Comparison of ENCODE assay signal across 8 mouse cellular contexts in genomic region chr11:70687601-70688199, GRCm38 (mm10). TPM values are rescaled to one million over a fixed set of nuclear protein-coding genes. Genes with fewer than 3 reads are reported as not detected.
DNase-seq lines count a peak whose midpoint lies in the region; ATAC-seq and TF ChIP-seq lines count a peak whose summit lies in the region.

Gene Camta2, minus strand, starts transcription at chr11:70688105.

- peaks cover 29% of the 10 kb centered on the region for H3K4me1 ChIP-seq in forebrain, embryonic 13.5 days
- peaks cover 20% of the 10 kb centered on the region for H3K4me1 ChIP-seq in heart, postnatal 0 days (ENCODE audit: control insufficient read depth, insufficient read depth)
- peaks cover 12% of the 10 kb centered on the region; the same call in 1 of the 2 replicates for H3K4me1 ChIP-seq in lung, adult 2 months (ENCODE audit: control insufficient read depth, insufficient read depth, low read length)
- H3K4me1 ChIP-seq in thymus, adult 2 months (replicated peaks; ENCODE audit: control insufficient read depth, insufficient read depth, low read length): peaks cover 10% of the 10 kb centered on the region

- H3K27ac ChIP-seq in forebrain, embryonic 13.5 days: peak within 1 kb of the TSS; percentile 85
- peak within 1 kb of the TSS; percentile 82 for H3K27ac ChIP-seq in heart, postnatal 0 days (ENCODE audit: low read depth)
- peak within 1 kb of the TSS; percentile 13; the same call in 1 of the 2 replicates for H3K27ac ChIP-seq in thymus, adult 2 months (ENCODE audit: control insufficient read depth, insufficient read depth, low read length)

- no peaks in the 10 kb centered on the region for H3K9me3 ChIP-seq in forebrain, embryonic 13.5 days (replicated peaks)
- no peaks in the 10 kb centered on the region for H3K9me3 ChIP-seq in heart, postnatal 0 days (replicated peaks; ENCODE audit: control insufficient read depth, low read length)

- peak; percentile 40 for TF ChIP-seq CTCF in heart, postnatal 0 days (IDR thresholded peaks at IDR 0.05; ENCODE audit: low read depth)
- peak; percentile 26; the same call in 1 of the 2 replicates for TF ChIP-seq CTCF in lung, adult 2 months (IDR thresholded peaks at IDR 0.05; ENCODE audit: insufficient read depth, low read length)
- TF ChIP-seq CTCF in thymus, adult 2 months (IDR thresholded peaks at IDR 0.05; ENCODE audit: borderline replicate concordance, control insufficient read depth, extremely low read depth, insufficient read depth, low read length, poor library complexity): peak; percentile 92

- peaks cover 24% of the 10 kb centered on the region for H3K36me3 ChIP-seq in forebrain, embryonic 13.5 days (ENCODE audit: poor library complexity, severe bottlenecking)
- H3K36me3 ChIP-seq in heart, postnatal 0 days (replicated peaks; ENCODE audit: control insufficient read depth, insufficient read depth, low read length): peaks cover 32% of the 10 kb centered on the region
- 0 out of 2 replicates have a peak, but pooled peaks cover 3% of the 10 kb centered on the region for H3K36me3 ChIP-seq in thymus, adult 2 months (ENCODE audit: control insufficient read depth, insufficient read depth, low read length)

- peak within 1 kb of the TSS; percentile 85 for H3K4me2 ChIP-seq in forebrain, embryonic 13.5 days
- H3K4me2 ChIP-seq in heart, postnatal 0 days (ENCODE audit: low read depth, low read length): peak within 1 kb of the TSS; percentile 71

- peak; percentile 76 to 80 for DNase-seq in CD8-positive naive resting alpha-beta T cell, adult 2 months (ENCODE audit: low read depth in 2 of 2, low spot score in 2 of 2)
- DNase-seq in c-Kit-positive CD71-negative TER-119-negative erythroid progenitor cells, embryonic 14.5 days (ENCODE audit: low read depth): peak; percentile 60
- DNase-seq in heart, postnatal 0 days (ENCODE audit: low spot score): peak; percentile 76
- peak; percentile 95 to 96 for DNase-seq in kidney, postnatal 4 days
- DNase-seq in lung, adult 2 months: peak; percentile 91
- DNase-seq in thymus, adult 2 months: peak; percentile 89

- WGBS in forebrain, embryonic 13.5 days: under 1% methylated on average over 47 of the region's 55 CpGs
- WGBS in heart, postnatal 0 days: under 1% methylated on average over 54 of the region's 55 CpGs
- under 1% methylated on average over 54 of the region's 55 CpGs for WGBS in lung, adult 2 months
- WGBS in thymus, adult 2 months: under 1% methylated on average over 55 of the region's 55 CpGs

- TF ChIP-seq EP300 in heart, postnatal 0 days (IDR thresholded peaks at IDR 0.05; ENCODE audit: low read depth): peak; percentile 56; the same call in 1 of the 2 replicates

- TF ChIP-seq POLR2A in lung, adult 2 months (IDR thresholded peaks at IDR 0.05; ENCODE audit: borderline replicate concordance, extremely low read depth, low read depth, low read length): peak; percentile 83; the same call in 1 of the 2 replicates
- TF ChIP-seq POLR2A in thymus, adult 2 months (IDR thresholded peaks at IDR 0.05; ENCODE audit: control insufficient read depth, extremely low read depth, insufficient read depth, low read length, poor library complexity): peak; percentile 59

- peak within 1 kb of the TSS; percentile 89 for H3K4me3 ChIP-seq in forebrain, embryonic 13.5 days
- H3K4me3 ChIP-seq in heart, postnatal 0 days (ENCODE audit: low read depth, low read length): peak within 1 kb of the TSS; percentile 69
- H3K4me3 ChIP-seq in lung, adult 2 months (replicated peaks; ENCODE audit: extremely low read depth, low read depth, low read length): peak within 1 kb of the TSS; percentile 76
- H3K4me3 ChIP-seq in thymus, adult 2 months (ENCODE audit: control insufficient read depth, insufficient read depth, low read length): peak within 1 kb of the TSS; percentile 77

- peak; percentile 82 for ATAC-seq in forebrain, embryonic 13.5 days
- peak; percentile 86 for ATAC-seq in heart, postnatal 0 days (ENCODE audit: insufficient read depth, low read depth)
- peak; percentile 57 for ATAC-seq in neutrophil, adult 5-6 weeks (ENCODE audit: extremely low read depth, insufficient number of reproducible peaks, low FRiP score, poor library complexity, severe bottlenecking)

- H3K9ac ChIP-seq in forebrain, embryonic 13.5 days: peak within 1 kb of the TSS; percentile 91
- H3K9ac ChIP-seq in heart, postnatal 0 days (replicated peaks; ENCODE audit: low read depth, low read length): peak within 1 kb of the TSS; percentile 62

- H3K27me3 ChIP-seq in forebrain, embryonic 13.5 days: no peaks in the 10 kb centered on the region
- H3K27me3 ChIP-seq in heart, postnatal 0 days (ENCODE audit: control insufficient read depth, insufficient read depth, low read length): no peaks in the 10 kb centered on the region
- no peaks in the 10 kb centered on the region for H3K27me3 ChIP-seq in thymus, adult 2 months (ENCODE audit: control insufficient read depth, insufficient read depth, low read length)

RNA-seq across cellular contexts. Expression of gene Camta2, which starts in this region (rescaled TPM):
- polyA plus RNA-seq in forebrain, embryonic 13.5 days (2015; fragmentation: Nextera tagmentation; extraction: Ambion mirVana): 11.9 and 13.9 TPM in 2 replicates
- 8.7 and 9.5 TPM in 2 replicates for total RNA-seq in heart, postnatal 0 days (2014; rRNA removed; ENCODE audit: low replicate concordance)
- polyA plus RNA-seq in heart, postnatal 0 days (2015; fragmentation: Nextera tagmentation; extraction: Ambion mirVana): 10.5 and 10.7 TPM in 2 replicates
- 33.1 and 35.7 TPM in 2 replicates for polyA plus RNA-seq in lung, adult 2 months (2012; rRNA removed)
- 24.1 and 36.1 TPM in 2 replicates for total RNA-seq in neutrophil, adult 5-6 weeks (2017)
- 38.4 and 42.7 TPM in 2 replicates for polyA plus RNA-seq in thymus, adult 2 months (2012; rRNA removed)

Comparison
In these comparisons a context has a peak if more than half of its experiments do, and no peak if none do; other contexts are left out.
1. Peak in every context shown above with its lines: DNase-seq, ATAC-seq, H3K4me3 ChIP-seq and H3K27ac ChIP-seq.
2. H3K27ac ChIP-seq: peak in every context shown above with its lines; median percentile 85 in forebrain, embryonic 13.5 days; 82 in heart, postnatal 0 days; 13 in thymus, adult 2 months.
3. CTCF ChIP-seq: peak in every context shown above with its lines; median percentile 92 in thymus, adult 2 months; 40 in heart, postnatal 0 days; 26 in lung, adult 2 months.